Mouse (Mus musculus): ENCODE data around the gene Ttc7b.

The Ttc7b gene

GRCm38 (mm10) chr12:100341614-100342013, 179.0 kb downstream of the Ttc7b start:
- in situ Hi-C loops (cut with MboI, MseI) = no loop called here

- in situ Hi-C loops (cut with MboI, MseI) = no loop called here
Observed at GRCm38 (mm10) chr12:100340901-100341460, 179.6 kb downstream of the Ttc7b start.

GRCm38 (mm10) chr12:100338055-100338454, 182.6 kb downstream of the Ttc7b start:
- in situ Hi-C loops (cut with MboI, MseI) = no loop called here

- in situ Hi-C loops (cut with MboI, MseI) = no loop called here
Observed at GRCm38 (mm10) chr12:100337351-100338018, 183.1 kb downstream of the Ttc7b start.

GRCm38 (mm10) chr12:100336241-100336640, 184.4 kb downstream of the Ttc7b start:
- in situ Hi-C loops (cut with MboI, MseI) = no loop called here

- in situ Hi-C loops (cut with MboI, MseI) = no loop called here
Observed at GRCm38 (mm10) chr12:100331806-100332205, 188.8 kb downstream of the Ttc7b start.

GRCm38 (mm10) chr12:100330234-100330633, 190.4 kb downstream of the Ttc7b start:
- in situ Hi-C loops (cut with MboI, MseI) = no loop called here

- in situ Hi-C loops (cut with MboI, MseI) = no loop called here
Observed at GRCm38 (mm10) chr12:100328998-100329397, 191.6 kb downstream of the Ttc7b start.

- in situ Hi-C loops (cut with MboI, MseI) = no loop called here
Observed at GRCm38 (mm10) chr12:100328557-100328956, 192.1 kb downstream of the Ttc7b start.

GRCm38 (mm10) chr12:100326732-100327131, 193.9 kb downstream of the Ttc7b start:
- in situ Hi-C loops (cut with MboI, MseI) = no loop called here

- in situ Hi-C loops (cut with MboI, MseI) = no loop called here
Observed at GRCm38 (mm10) chr12:100325618-100326017, 195.0 kb downstream of the Ttc7b start.

GRCm38 (mm10) chr12:100325212-100325611, 195.4 kb downstream of the Ttc7b start:
- in situ Hi-C loops (cut with MboI, MseI) = no loop called here

GRCm38 (mm10) chr12:100323641-100324040, 197.0 kb downstream of the Ttc7b start:
- in situ Hi-C loops (cut with MboI, MseI) = no loop called here

- in situ Hi-C loops (cut with MboI, MseI) = no loop called here
Observed at GRCm38 (mm10) chr12:100322225-100322624, 198.4 kb downstream of the Ttc7b start.

GRCm38 (mm10) chr12:100321545-100321944, 199.1 kb downstream of the Ttc7b start:
- in situ Hi-C loops (cut with MboI, MseI) = no loop called here

GRCm38 (mm10) chr12:100319746-100320145, 200.9 kb downstream of the Ttc7b start:
- in situ Hi-C loops (cut with MboI, MseI) = no loop called here

GRCm38 (mm10) chr12:100317936-100318335, 202.7 kb downstream of the Ttc7b start:
- in situ Hi-C loops (cut with MboI, MseI) = no loop called here

- in situ Hi-C loops (cut with MboI, MseI) = no loop called here
Observed at GRCm38 (mm10) chr12:100316094-100316493, 204.5 kb downstream of the Ttc7b start.

- in situ Hi-C loops (cut with MboI, MseI) = no loop called here
Observed at GRCm38 (mm10) chr12:100315119-100315885, 205.3 kb downstream of the Ttc7b start.

GRCm38 (mm10) chr12:100313785-100314375, 206.7 kb downstream of the Ttc7b start:
- in situ Hi-C loops (cut with MboI, MseI) = no loop called here

GRCm38 (mm10) chr12:100313209-100313608, 207.4 kb downstream of the Ttc7b start:
- in situ Hi-C loops (cut with MboI, MseI) = no loop called here

Data from T-helper 17 cell (primary cell).